Mouse (Mus musculus) heart, postnatal 0 days (tissue): ENCODE measurements around the gene Ly6g6c.

Experiments
- CTCF ChIP-seq: IDR thresholded peaks from 2 replicates; pipeline ENCODE4 v1.5.1; 2016; ENCODE audit warnings: antibody characterized with exemption, control low read depth, low read depth
- EP300 ChIP-seq: IDR thresholded peaks from 2 replicates; pipeline ENCODE4 v1.6.1; 2016; ENCODE audit warnings: antibody characterized with exemption, low read depth

DNA sequence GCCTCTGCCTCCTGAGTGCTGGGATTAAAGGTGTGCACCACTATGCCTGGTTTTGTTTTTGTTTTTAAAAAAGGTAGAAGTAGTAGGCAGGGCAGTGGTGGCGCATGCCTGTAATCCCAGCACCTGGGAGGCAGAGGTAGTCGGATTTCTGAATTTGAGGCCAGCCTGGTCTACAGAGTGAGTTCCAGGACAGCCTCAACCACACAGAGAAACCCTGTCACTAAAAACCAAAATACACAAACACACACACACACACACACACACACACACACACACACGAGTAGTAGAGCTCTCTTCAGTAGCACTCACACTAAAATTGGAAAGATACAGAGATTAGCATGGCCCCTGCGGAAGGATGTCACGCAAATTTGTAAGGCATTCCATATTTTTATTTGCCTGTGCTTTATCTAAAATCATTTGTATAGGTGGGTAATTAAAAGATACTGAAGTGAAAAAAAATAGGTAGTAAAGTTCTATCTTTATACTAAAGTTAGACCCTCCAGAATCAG lies 16.2 kb upstream of the Ly6g6c start:
- TF ChIP-seq CTCF = no peak
- no peak for TF ChIP-seq EP300
